Mouse (Mus musculus) G1E (cell line): ENCODE results near the gene Plrg1.

ENCODE experiments used
- CTCF ChIP-seq: IDR thresholded peaks from 2 replicates; pipeline ENCODE4 v1.5.1; 2012; ENCODE audit warnings: low read depth, low read length, inconsistent platforms, mixed read lengths
- TAL1 ChIP-seq: conservative IDR thresholded peaks from 2 replicates; pipeline ENCODE4 v1.6.1; 2012; ENCODE audit warnings: low read depth, low read length, inconsistent platforms, mixed read lengths

GRCm38 (mm10) chr3:83076563-83076962 is 21.2 kb downstream of the Plrg1 start:
- TF ChIP-seq CTCF: no peak
- TF ChIP-seq TAL1: no peak
